Mouse (Mus musculus) ZHBTc4 (cell line): Measurements from ENCODE around the gene AF067061.
"Not testable (repeated sequence)": the region's sequence is repeated elsewhere in the genome, so short reads cannot be mapped to it uniquely, and the experiment has no call there.

Experiments
- DNase-seq: peaks from one replicate; pipeline ENCODE4 v3.0.0-alpha.2; 2011; ENCODE audit warnings: low read depth, low spot score

The AF067061 gene

GRCm38 (mm10) chr13:120262870-120263269 lies at the start of gene AF067061:
TSS of gene AF067061 (plus strand) at chr13:120263114.
- DNase-seq: not testable (repeated sequence)

GRCm38 (mm10) chr13:120215847-120216246 lies 47.1 kb upstream of the AF067061 start, which contains the start of gene Gm21762:
TSS of gene Gm21762 (minus strand) at chr13:120215947.
- DNase-seq: not testable (repeated sequence)

- peak; percentile 58 for DNase-seq
Measured at GRCm38 (mm10) chr13:120220922-120221321, 42.0 kb upstream of the AF067061 start.

- peak; percentile 39 for DNase-seq
Measured at GRCm38 (mm10) chr13:120223012-120223659, 39.8 kb upstream of the AF067061 start.

- DNase-seq: peak; percentile 8
Measured at GRCm38 (mm10) chr13:120231798-120232197, 31.1 kb upstream of the AF067061 start.

- DNase-seq: peak; percentile 55
Measured at GRCm38 (mm10) chr13:120232447-120233049, 30.4 kb upstream of the AF067061 start.

- not testable (repeated sequence) for DNase-seq
Measured at GRCm38 (mm10) chr13:120238811-120239210, 24.1 kb upstream of the AF067061 start, which contains the start of gene Gm21731. TSS of gene Gm21731 (plus strand) at chr13:120239111.

- DNase-seq: not testable (repeated sequence)
Measured at GRCm38 (mm10) chr13:120251208-120251924, 11.5 kb upstream of the AF067061 start.

- DNase-seq: not testable (repeated sequence)
Measured at GRCm38 (mm10) chr13:120258817-120259658, 3.9 kb upstream of the AF067061 start.

GRCm38 (mm10) chr13:120259718-120260117 lies 3.2 kb upstream of the AF067061 start:
- DNase-seq: not testable (repeated sequence)

GRCm38 (mm10) chr13:120277837-120278236 lies 14.9 kb downstream of the AF067061 start:
- not testable (repeated sequence) for DNase-seq

GRCm38 (mm10) chr13:120278784-120279183 lies 15.9 kb downstream of the AF067061 start:
- no peak for DNase-seq

- DNase-seq: no peak
Measured at GRCm38 (mm10) chr13:120299324-120299894, 36.5 kb downstream of the AF067061 start.

GRCm38 (mm10) chr13:120299991-120300442 lies 37.1 kb downstream of the AF067061 start, which contains the start of gene BC147527:
TSS of gene BC147527 (plus strand) at chr13:120300392.
- DNase-seq: no peak

GRCm38 (mm10) chr13:120300853-120301252 lies 37.9 kb downstream of the AF067061 start:
- no peak for DNase-seq

- no peak for DNase-seq
Measured at GRCm38 (mm10) chr13:120310749-120311148, 47.8 kb downstream of the AF067061 start.

- DNase-seq: peak; percentile 64
Measured at GRCm38 (mm10) chr13:120313584-120313983, 50.7 kb downstream of the AF067061 start.
